Mouse (Mus musculus) hindbrain, postnatal 0 days (tissue): ENCODE measurements around the gene Frmpd3. TPM values are rescaled to one million over a fixed set of nuclear protein-coding genes. Genes with fewer than 3 reads are reported as not detected.
A peak's percentile ranks its signal among the peaks of the same experiment; 100 is the strongest.

Experiments used
- ATAC-seq: fragments of 200-750 bp; cut with Nextera tagmentation; 2 replicates; pipeline ENCODE4 v1.8.0; 2017; ENCODE audit warnings: mild to moderate bottlenecking, moderate TSS enrichment, moderate library complexity
- DNase-seq: peaks from one replicate; pipeline ENCODE4 v3.0.0-alpha.2; 2015; ENCODE audit warnings: low spot score
- H3K27ac ChIP-seq: fragments of 300-500 bp; sonication (generic); 2 replicates; pipeline ENCODE4 v1.5.1; 2014; ENCODE audit warnings: mild to moderate bottlenecking
- H3K27me3 ChIP-seq: fragments of 300-500 bp; sonication (generic); 2 replicates; pipeline ENCODE4 v1.6.1; 2014; ENCODE audit warnings: low read length, mixed read lengths; ENCODE audit not compliant: insufficient read depth
- H3K36me3 ChIP-seq: fragments of 300-500 bp; sonication (generic); 2 replicates; pipeline ENCODE4 v1.6.1; 2014; ENCODE audit warnings: low read length, mixed read lengths; ENCODE audit not compliant: insufficient read depth
- H3K4me1 ChIP-seq: fragments of 300-500 bp; sonication (generic); 2 replicates; pipeline ENCODE4 v1.6.1; 2014; ENCODE audit warnings: antibody characterized with exemption, low read length, mixed read lengths; ENCODE audit not compliant: insufficient read depth
- H3K4me2 ChIP-seq: fragments of 300-500 bp; sonication (generic); 2 replicates; pipeline ENCODE4 v1.6.1; 2014; ENCODE audit warnings: low read depth, mild to moderate bottlenecking, low read length, moderate library complexity, mixed read lengths
- H3K4me3 ChIP-seq: fragments of 300-500 bp; sonication (generic); 2 replicates; pipeline ENCODE4 v1.5.1; 2014; ENCODE audit warnings: low read length
- H3K9ac ChIP-seq: fragments of 300-500 bp; sonication (generic); replicated peaks from 2 replicates; pipeline ENCODE4 v1.6.1; 2014; ENCODE audit warnings: mild to moderate bottlenecking, low read length, moderate library complexity, mixed read lengths
- H3K9me3 ChIP-seq: fragments of 300-500 bp; sonication (generic); 2 replicates; pipeline ENCODE4 v1.6.1; 2016; ENCODE audit warnings: low read length, mixed read lengths
- CTCF ChIP-seq: IDR thresholded peaks from 2 replicates; pipeline ENCODE4 v1.5.1; 2016; ENCODE audit warnings: antibody characterized with exemption, control low read depth, low read depth
- WGBS: fragments of 180-500 bp; shearing (Covaris S2); extraction: QIAGEN DNeasy Blood & Tissue Kit; methylation state at CpG from one replicate; pipeline ENCODE4 v1.1.7; 2014; 5-methylcytosine and 5-hydroxymethylcytosine counted together
- polyA plus RNA-seq: library from polyadenylated mRNA; unstranded; fragments of >200 nt; fragmentation: Nextera tagmentation; extraction: Ambion mirVana; gene quantifications from 2 replicates; pipeline ENCODE4 v1.2.1, GENCODE M21; 2015
- total RNA-seq: library from RNA; depleted of rRNA; stranded (reverse); fragments of >200 nt; gene quantifications from 2 replicates; pipeline ENCODE4 v1.2.3, GENCODE M21; 2014

The Frmpd3 gene
- total and polyA plus RNA-seq, 2 experiments from 2014 or later, result 3.2 to 15.6 TPM

DNA sequence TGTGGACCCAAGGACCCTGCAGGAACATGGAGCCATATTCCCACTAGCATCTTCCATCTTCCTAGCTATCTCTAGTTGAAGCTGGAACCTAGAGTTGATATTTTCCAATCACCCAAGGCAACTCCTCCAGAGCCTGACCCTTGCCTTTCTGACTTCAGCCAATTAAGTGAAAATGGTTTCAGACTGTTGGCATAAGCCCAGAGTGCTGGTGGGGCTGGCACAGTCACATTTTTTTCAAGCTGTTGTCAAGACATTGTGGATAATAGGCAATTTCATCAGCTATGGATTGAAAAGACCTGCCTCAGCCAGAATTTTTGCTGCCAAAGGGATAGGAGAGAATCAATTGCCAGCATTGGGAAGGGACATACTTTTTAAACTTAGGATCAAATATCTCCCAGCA lies 95.8 kb downstream of the Frmpd3 start:
- Histone ChIP-seq H3K27ac (no peak overlapping the region), H3K27me3 (no peaks in the 10 kb centered on the region), H3K9me3 (no peaks in the 10 kb centered on the region), H3K4me3 (no peak overlapping the region), H3K36me3 (no peaks in the 10 kb centered on the region), H3K9ac (no peak overlapping the region), H3K4me1 (no peaks in the 10 kb centered on the region), H3K4me2 (no peak overlapping the region)
- no peak for DNase-seq
- TF ChIP-seq CTCF, result no peak
- ATAC-seq, result no peak

DNA sequence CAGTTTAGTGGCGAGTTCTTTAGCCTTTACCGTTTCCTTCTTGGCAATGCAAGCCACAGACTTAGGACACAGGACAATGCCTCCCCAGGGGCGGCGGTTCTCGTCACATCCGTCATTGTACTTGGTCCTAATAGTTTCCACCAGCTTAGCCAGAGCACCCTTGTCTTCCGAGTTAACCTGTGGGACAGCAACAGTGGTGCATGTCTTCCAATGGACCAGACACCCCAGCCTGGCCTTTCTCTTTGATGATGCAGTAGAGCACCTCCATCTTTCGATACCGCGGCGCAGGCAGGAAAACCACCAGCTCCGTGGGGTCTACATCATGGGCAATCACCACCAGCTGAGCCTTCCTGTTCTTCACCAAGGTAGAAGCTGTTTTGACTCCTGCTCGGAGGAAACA lies 103.5 kb downstream of the Frmpd3 start:
- Histone ChIP-seq H3K4me1 (no peaks in the 10 kb centered on the region), H3K27ac (no peak overlapping the region), H3K4me2 (no peak overlapping the region), H3K27me3 (no peaks in the 10 kb centered on the region), H3K36me3 (no peaks in the 10 kb centered on the region), H3K4me3 (no peak overlapping the region), H3K9me3 (no peaks in the 10 kb centered on the region), H3K9ac (no peak overlapping the region)
- 78% methylated on average over 13 of the region's 13 CpGs for WGBS
- no peak for DNase-seq
- no peak for TF ChIP-seq CTCF
- no peak for ATAC-seq

DNA sequence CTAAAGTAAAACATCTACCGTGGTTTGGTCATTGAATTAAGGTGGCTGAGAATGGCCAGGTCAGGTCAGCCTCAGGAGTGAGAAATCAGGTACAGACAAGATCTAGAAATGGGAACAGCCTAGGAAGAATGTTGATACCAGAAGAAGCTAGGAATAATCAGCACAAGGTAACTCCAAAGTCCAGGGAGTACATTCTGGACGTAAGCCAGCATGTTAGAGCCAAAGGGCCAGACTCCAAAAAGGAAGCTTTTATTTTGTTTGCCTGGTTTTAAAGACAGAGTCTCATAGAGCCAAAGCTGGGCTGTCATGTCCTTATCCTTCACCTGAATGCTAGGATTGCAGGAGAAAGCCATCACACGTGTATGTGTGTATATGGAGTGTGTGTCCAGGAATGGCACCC lies 108.0 kb downstream of the Frmpd3 start:
- no peak overlapping the region for H3K4me2 ChIP-seq
- no peaks in the 10 kb centered on the region for H3K27me3 ChIP-seq
- no peak for TF ChIP-seq CTCF
- no peaks in the 10 kb centered on the region for H3K4me1 ChIP-seq
- no peaks in the 10 kb centered on the region for H3K9me3 ChIP-seq
- H3K27ac ChIP-seq, result no peak overlapping the region
- no peaks in the 10 kb centered on the region for H3K36me3 ChIP-seq
- ATAC-seq, result no peak
- H3K9ac ChIP-seq, result no peak overlapping the region
- no peak for DNase-seq
- 78% methylated on average over 3 of the region's 3 CpGs for WGBS
- H3K4me3 ChIP-seq, result no peak overlapping the region

DNA sequence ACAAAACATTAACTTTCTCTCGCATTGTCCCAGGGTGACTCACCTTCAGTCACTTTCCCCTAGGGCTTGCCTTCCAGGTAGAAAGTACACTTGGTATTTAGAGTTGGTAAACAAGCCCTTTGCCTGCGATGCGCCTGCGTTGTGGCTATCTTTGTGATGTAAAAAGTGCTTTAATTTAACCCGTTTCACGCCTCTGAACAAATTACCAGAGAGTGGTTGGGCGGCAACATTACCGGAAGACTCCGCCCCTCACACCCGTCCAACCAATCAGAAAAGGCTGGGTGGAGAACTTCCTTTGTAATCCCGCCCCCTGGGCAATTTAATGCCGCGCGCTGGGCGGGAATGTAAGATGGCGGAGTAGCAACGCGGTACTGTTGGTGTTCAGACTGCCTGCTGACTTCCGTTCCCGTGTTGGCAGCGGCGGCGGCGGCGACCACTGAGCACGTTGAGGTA lies 114.2 kb downstream of the Frmpd3 start, which contains the start of gene Prps1:
Gene Prps1, plus strand, starts transcription at position 335 of the 453 bp plus-strand sequence.
- TF ChIP-seq CTCF, result no peak
- peak; percentile 97 for ATAC-seq
- Histone ChIP-seq H3K27me3 (no peaks in the 10 kb centered on the region), H3K9ac (peak within 1 kb of the TSS; percentile 52), H3K4me2 (peak within 1 kb of the TSS; percentile 59), H3K27ac (peak within 1 kb of the TSS; percentile 41; the same call in 1 of the 2 replicates), H3K9me3 (no peaks in the 10 kb centered on the region), H3K4me1 (no peaks in the 10 kb centered on the region), H3K4me3 (peak within 1 kb of the TSS; percentile 54), H3K36me3 (no peaks in the 10 kb centered on the region)
- peak; percentile 94 for DNase-seq
- 27% methylated on average over 26 of the region's 26 CpGs for WGBS

DNA sequence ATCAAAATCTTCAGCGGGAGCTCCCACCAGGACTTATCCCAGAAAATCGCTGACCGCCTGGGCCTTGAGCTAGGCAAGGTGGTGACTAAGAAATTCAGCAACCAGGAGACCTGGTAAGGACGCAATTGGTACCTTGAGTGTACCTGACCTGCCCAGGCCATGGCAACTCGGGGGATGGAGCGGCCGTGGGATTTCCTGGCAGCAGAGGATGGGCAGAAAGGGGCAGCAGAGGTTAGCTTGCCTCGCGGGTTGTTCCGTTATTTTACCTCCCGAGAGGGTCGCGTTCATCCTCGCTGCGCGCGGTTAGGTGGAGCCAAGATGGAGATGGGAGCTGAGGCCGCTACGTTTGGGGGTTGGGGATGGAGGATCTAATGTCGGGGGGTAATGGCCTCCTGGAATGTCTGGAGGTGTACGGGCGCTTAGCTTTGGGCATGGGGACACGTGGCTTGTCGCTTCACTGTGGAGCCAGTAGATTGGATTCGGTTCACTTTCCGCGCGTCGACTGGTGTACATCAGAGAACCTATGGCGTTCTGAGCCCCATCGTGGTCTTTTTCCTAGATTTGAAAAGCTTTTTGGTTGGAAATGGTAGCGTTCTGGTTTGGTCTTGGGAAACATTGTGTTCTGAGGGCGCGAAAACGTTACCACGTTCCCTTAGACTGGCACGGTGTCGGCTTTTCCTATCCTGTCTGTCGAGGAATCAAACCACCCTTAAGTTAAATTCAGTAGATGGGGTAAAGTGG lies 114.9 kb downstream of the Frmpd3 start:
- ATAC-seq (peak; percentile 80), DNase-seq (peak; percentile 34)
- peak overlapping the region; percentile 59 for H3K4me2 ChIP-seq
- no peaks in the 10 kb centered on the region for H3K9me3 ChIP-seq
- peak overlapping the region; percentile 52 for H3K9ac ChIP-seq
- WGBS, result 30% methylated on average over 39 of the region's 39 CpGs
- no peaks in the 10 kb centered on the region for H3K4me1 ChIP-seq
- no peaks in the 10 kb centered on the region for H3K36me3 ChIP-seq
- peak overlapping the region; percentile 41; the same call in 1 of the 2 replicates for H3K27ac ChIP-seq
- peak overlapping the region; percentile 54 for H3K4me3 ChIP-seq
- no peaks in the 10 kb centered on the region for H3K27me3 ChIP-seq
- no peak for TF ChIP-seq CTCF

DNA sequence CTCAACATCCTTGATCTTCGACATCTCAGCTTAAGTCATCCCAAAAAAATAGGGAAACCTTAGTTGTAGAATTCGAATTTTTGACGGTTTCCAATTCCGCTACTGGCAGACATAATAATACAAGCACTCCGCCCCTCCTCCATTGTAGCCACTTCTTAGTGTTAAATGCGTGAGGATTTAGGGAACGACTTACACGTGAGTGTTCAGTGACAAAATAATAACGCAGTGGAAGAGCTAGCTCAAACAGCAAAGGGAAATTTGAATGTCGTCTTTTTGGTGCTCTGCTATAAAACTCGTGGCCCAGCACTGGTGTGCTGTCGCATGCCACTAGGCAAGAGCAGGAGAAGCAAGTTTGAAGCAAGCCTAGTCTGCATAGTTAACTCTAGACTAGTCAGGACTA lies 115.4 kb downstream of the Frmpd3 start:
- no peaks in the 10 kb centered on the region for H3K4me1 ChIP-seq
- ATAC-seq (no peak), DNase-seq (peak; percentile 9)
- peak overlapping the region; percentile 52; the same call in 1 of the 2 replicates for H3K9ac ChIP-seq
- peak overlapping the region; percentile 59 for H3K4me2 ChIP-seq
- H3K9me3 ChIP-seq, result no peaks in the 10 kb centered on the region
- H3K36me3 ChIP-seq, result no peaks in the 10 kb centered on the region
- TF ChIP-seq CTCF, result no peak
- WGBS, result 37% methylated on average over 12 of the region's 12 CpGs
- peak overlapping the region; percentile 54 for H3K4me3 ChIP-seq
- H3K27ac ChIP-seq, result peak overlapping the region; percentile 41; the same call in 1 of the 2 replicates
- no peaks in the 10 kb centered on the region for H3K27me3 ChIP-seq

DNA sequence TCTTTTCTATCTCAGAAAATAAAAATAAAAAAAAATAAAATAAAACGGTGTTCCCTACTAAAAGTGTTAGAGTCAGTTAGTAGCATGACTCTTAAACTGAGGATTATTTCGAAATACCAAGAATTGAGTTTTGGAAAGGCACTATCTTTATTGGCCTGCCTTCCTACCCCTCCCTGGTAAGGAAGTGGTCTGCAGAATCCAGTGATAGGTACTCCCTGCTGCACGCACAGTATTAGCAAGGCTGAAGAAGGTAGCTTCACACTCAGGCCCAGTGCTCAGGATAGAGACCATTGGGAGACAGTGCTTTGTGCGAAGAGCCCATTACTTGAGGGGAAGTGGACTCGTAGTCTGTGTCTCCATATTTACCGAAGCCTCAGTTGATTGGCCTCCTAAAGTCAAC lies 136.2 kb downstream of the Frmpd3 start:
- H3K4me2 ChIP-seq, result no peak overlapping the region
- H3K9ac ChIP-seq, result no peak overlapping the region
- no peak overlapping the region for H3K4me3 ChIP-seq
- TF ChIP-seq CTCF, result no peak
- 87% methylated on average over 6 of the region's 6 CpGs for WGBS
- no peaks in the 10 kb centered on the region for H3K9me3 ChIP-seq
- H3K4me1 ChIP-seq, result no peaks in the 10 kb centered on the region
- ATAC-seq (no peak), DNase-seq (no peak)
- H3K36me3 ChIP-seq, result no peaks in the 10 kb centered on the region
- H3K27ac ChIP-seq, result no peak overlapping the region
- no peaks in the 10 kb centered on the region for H3K27me3 ChIP-seq
